Mouse (Mus musculus): ENCODE measurements around the gene Tubb2b.

- TF ChIP-seq CTCF (IDR thresholded peaks at IDR 0.05; ENCODE audit: insufficient read depth, low read length) (no peak), POLR2A (IDR thresholded peaks at IDR 0.05; ENCODE audit: borderline replicate concordance, extremely low read depth, low read depth, low read length) (no peak)
Observed at GRCm38 (mm10) chr13:34105364-34105763, 24.9 kb downstream of the Tubb2b start.
